Comparison of ENCODE assay signal across 15 mouse cellular contexts in genomic region chr6:35273391-35274082, GRCm38 (mm10). TPM values are rescaled to one million over a fixed set of nuclear protein-coding genes. Genes with fewer than 3 reads are reported as not detected.
A peak's percentile ranks its signal among the peaks of the same experiment; 100 is the strongest.
DNase-seq lines count a peak whose midpoint lies in the region; ATAC-seq and TF ChIP-seq lines count a peak whose summit lies in the region.
"Had no signal": no experiment of that assay in that cellular context is flagged by ENCODE, and none has a peak within 500 bp of the region (broad histone marks: within the 10 kb centered on the region; RNA-seq: fewer than 3 reads in every experiment).

No protein-coding gene starts in this region.

- no peak for ATAC-seq in erythroblast, adult 5-6 weeks (replicated peaks; ENCODE audit: low FRiP score, poor library complexity, severe bottlenecking)
- ATAC-seq: forebrain, embryonic 15.5 days; intestine, embryonic 15.5 days had no signal

- 37% methylated on average over 11 of the region's 11 CpGs for WGBS in kidney, adult 2 months

- no peak for TF ChIP-seq POLR2A in kidney, adult 2 months (IDR thresholded peaks at IDR 0.05; ENCODE audit: low read depth, low read length)

- no peak for TF ChIP-seq CTCF in kidney, adult 2 months (conservative IDR thresholded peaks at IDR 0.05; ENCODE audit: insufficient read depth, insufficient read length, low read depth, low read length)

- no peaks in the 10 kb centered on the region for H3K36me3 ChIP-seq in kidney, adult 2 months (ENCODE audit: control insufficient read depth, insufficient read depth, low read length)
- H3K36me3 ChIP-seq: forebrain, embryonic 15.5 days; intestine, embryonic 15.5 days had no signal

- peak overlapping the region; percentile 18; the same call in 1 of the 2 replicates for H3K27ac ChIP-seq in kidney, adult 2 months (ENCODE audit: insufficient read depth, low read depth, low read length)
- H3K27ac ChIP-seq: forebrain, embryonic 15.5 days; intestine, embryonic 15.5 days; liver, embryonic 14.5 days had no signal

- peaks cover 13% of the 10 kb centered on the region for H3K4me1 ChIP-seq in kidney, adult 2 months (ENCODE audit: control insufficient read depth, insufficient read depth, low read length)
- H3K4me1 ChIP-seq: forebrain, embryonic 15.5 days had no signal

- H3K4me3 ChIP-seq in kidney, adult 2 months (ENCODE audit: insufficient read depth, low read depth, low read length) = no peak overlapping the region
- H3K4me3 ChIP-seq: forebrain, embryonic 15.5 days; intestine, embryonic 15.5 days had no signal

- peak; percentile 56 for DNase-seq in kidney, adult 11 months
- DNase-seq in kidney, adult 18-20 months = no peak
- DNase-seq in 416B (ENCODE audit: low read depth) = peak; percentile 69
- peak; percentile 73 for DNase-seq in kidney, adult 2 months
- DNase-seq in kidney, postnatal 36 days = peak; percentile 38 to 60
- no peak for DNase-seq in MN1 (ENCODE audit: low spot score)
- DNase-seq: adrenal gland, postnatal 36 days had no signal

- no peaks in the 10 kb centered on the region for H3K27me3 ChIP-seq in kidney, adult 2 months (replicated peaks; ENCODE audit: control insufficient read depth, insufficient read depth, low read length)
- H3K27me3 ChIP-seq: CH12.LX; forebrain, embryonic 15.5 days; intestine, embryonic 15.5 days had no signal

RNA-seq across cellular contexts. Expression of gene Slc13a4, which starts 34.4 kb away (rescaled TPM):
- polyA plus RNA-seq in kidney, adult 2 months (2012; rRNA removed) = 5.2 and 5.6 TPM in 2 replicates
- not detected in 2 replicates for total RNA-seq in erythroblast, adult 5-6 weeks (2015; ENCODE audit: low replicate concordance)
- not detected in 2 replicates for total RNA-seq in erythroblast, adult 5-6 weeks (2017; ENCODE audit: low replicate concordance)
- total RNA-seq: CH12.LX; monocyte, adult 5-6 weeks; neutrophil, adult 5-6 weeks had no signal

RNA-seq across cellular contexts. Expression of gene Fam180a, which starts 52.4 kb away (rescaled TPM):
- 0.39 and 0.49 TPM in 2 replicates for polyA plus RNA-seq in kidney, adult 2 months (2012; rRNA removed)
- total RNA-seq in erythroblast, adult 5-6 weeks (2015; ENCODE audit: low replicate concordance) = not detected in 2 replicates
- total RNA-seq in erythroblast, adult 5-6 weeks (2017; ENCODE audit: low replicate concordance) = not detected in 2 replicates
- total RNA-seq: CH12.LX; monocyte, adult 5-6 weeks; neutrophil, adult 5-6 weeks had no signal
- polyA plus RNA-seq: hindbrain, embryonic 11.5 days had no signal

Comparison
In these comparisons a context has a peak if more than half of its experiments do, and no peak if none do; other contexts are left out.
1. DNase-seq: peak in kidney, adult 11 months (single experiment), 416B (single experiment), kidney, adult 2 months (single experiment) and kidney, postnatal 36 days (2 of 2); none in kidney, adult 18-20 months (single experiment) and MN1 (single experiment).